Mouse (Mus musculus): ENCODE data around the gene Trabd2b.

DNA sequence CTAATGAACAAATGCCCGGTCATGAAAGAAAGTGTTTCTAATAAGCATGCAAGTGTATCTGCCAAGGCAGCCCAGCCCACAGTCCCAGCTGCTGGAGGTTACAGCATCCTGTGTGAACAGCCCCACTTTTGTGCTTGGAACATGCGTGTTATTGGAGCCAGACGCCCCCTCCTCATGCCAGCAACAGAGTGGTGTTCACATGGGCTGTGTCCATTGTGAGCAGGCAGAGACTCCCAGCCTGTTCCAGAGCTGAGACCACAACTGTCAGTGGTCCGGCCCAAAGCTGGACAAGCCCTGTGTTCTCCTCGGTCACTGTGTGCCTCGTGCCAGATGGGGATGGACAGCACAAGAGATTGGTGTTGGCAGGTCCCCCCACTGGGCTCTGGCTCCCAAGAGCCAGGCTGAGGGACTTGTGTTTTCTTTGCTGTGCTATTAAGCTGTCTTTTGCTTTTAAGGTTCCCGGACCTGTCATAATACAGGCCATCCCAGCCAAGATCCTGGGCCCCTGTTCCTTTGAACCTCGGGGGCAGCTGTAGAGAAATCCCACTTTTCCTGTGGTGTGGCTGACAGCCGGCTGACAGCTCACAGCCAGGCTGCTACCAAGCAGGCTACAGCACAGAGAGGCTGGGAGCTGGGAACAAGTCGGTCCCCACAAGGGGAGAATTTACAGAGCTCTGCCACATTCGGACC, 70.7 kb downstream of the Trabd2b start:
- TF ChIP-seq CTCF (IDR thresholded peaks at IDR 0.05; ENCODE audit: control insufficient read depth, insufficient read depth, insufficient replicate concordance, low read depth, low read length) (no peak), POLR2A (IDR thresholded peaks at IDR 0.05; ENCODE audit: control insufficient read depth, low read depth, low read length) (no peak)

Data from testis, adult 2 months (tissue).